Mouse (Mus musculus): ENCODE data around the gene Rhbdl3.
"Not testable (repeated sequence)": the region's sequence is repeated elsewhere in the genome, so short reads cannot be mapped to it uniquely, and the experiment has no call there.

Gene Rhbdl3

GRCm38 (mm10) chr11:80313462-80313861, 12.8 kb downstream of the Rhbdl3 start:
- DNase-seq (ENCODE audit: low read depth): no peak

DNA sequence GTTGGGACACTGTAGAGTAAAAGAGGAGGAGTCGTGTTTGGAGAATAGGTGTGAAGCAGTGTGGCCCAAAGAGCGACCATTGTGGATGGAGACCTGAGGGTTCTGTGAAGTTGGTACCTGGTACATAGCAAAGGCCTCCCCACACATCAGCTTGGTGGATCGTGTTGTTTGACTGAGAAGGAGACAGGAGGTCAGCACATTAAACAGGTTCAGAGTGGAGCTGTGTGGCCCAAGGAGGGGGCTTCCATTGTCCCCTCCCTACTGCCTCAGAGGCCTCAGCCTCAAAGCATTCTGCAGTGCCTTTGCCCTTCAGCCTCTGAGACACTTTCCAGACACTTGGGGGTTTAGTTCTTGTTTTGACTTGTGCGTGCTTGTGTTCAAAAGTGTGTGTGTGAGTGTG, 13.2 kb downstream of the Rhbdl3 start:
- DNase-seq (ENCODE audit: low read depth): no peak

DNA sequence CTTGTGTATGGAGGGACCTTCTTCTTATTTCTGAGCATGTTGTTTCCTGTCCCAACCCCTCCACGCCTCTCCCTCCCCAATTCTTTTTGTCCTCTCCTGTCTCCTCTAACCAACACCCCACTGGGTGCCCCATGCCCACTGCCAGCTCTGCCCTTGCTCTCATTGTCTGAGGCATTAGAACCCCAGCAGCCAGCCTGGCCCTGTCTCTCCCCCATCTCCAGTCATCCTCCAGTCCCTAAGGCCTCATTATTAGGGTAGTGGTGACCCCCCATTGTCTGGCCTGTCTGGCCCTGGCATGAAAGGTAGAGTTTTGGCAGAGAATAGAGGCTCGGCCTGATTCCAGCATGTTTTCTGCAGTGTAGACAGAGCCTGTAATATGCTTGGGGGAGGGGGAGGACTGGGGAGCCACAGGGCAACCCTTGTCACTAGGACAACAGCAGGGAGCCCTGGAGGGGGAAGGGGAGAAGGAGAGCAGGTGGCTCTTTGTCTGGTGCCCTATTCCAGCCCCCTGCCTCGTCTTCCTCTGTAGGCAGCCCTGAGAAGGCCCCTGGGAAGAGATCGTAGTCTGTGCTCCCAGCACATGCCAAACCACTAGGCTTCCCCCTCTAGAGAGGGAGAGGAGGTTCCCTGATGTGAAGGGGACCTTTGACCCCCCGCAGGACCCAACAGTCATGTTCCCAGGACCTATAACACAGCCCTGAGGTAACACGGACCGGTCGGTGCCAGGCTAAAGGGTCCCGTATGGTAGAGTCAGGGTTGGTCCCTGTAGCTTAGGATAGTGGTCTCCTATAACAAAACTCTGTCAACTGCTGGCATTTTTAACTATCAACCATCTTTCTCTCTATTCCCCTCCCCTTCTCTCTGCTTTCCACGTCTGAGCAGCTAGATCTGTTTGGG, 15.3 kb downstream of the Rhbdl3 start:
- no peak for DNase-seq (ENCODE audit: low read depth)

DNA sequence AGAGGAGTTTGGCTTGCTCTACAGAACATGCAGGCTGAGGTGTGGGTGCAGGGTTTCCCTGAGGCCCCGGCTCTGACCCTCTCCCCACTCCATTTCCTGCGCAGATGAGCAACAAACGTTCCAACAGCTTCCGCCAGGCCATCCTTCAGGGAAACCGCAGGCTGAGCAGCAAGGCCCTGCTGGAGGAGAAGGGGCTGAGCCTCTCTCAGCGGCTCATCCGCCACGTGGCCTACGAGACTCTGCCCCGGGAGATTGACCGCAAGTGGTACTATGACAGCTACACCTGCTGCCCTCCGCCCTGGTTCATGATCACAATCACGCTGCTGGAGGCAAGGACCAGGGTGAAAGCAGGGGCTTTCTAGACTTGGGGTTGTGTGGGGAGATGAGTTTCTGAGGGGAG, 22.5 kb downstream of the Rhbdl3 start:
- no peak for DNase-seq (ENCODE audit: low read depth)

DNA sequence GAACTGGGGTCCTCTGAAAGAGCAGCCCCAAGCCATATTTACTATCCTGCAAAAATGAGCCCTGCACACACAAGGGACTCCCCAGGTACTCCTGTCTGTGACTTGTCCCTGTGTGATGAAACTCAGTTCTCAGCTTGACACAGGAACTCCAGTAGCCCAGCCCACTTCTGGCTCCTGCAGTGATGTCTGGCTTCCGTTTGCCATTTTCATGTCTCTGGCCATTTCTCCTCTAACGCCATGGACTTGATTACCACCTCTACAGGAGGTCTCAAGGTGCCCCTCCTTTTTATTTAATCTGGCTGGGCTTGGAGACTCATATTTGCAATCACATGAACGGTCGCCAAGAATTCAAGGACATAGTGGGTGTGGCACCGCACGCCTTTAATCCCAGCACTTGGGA, 23.9 kb downstream of the Rhbdl3 start:
- no peak for DNase-seq (ENCODE audit: low read depth)

DNA sequence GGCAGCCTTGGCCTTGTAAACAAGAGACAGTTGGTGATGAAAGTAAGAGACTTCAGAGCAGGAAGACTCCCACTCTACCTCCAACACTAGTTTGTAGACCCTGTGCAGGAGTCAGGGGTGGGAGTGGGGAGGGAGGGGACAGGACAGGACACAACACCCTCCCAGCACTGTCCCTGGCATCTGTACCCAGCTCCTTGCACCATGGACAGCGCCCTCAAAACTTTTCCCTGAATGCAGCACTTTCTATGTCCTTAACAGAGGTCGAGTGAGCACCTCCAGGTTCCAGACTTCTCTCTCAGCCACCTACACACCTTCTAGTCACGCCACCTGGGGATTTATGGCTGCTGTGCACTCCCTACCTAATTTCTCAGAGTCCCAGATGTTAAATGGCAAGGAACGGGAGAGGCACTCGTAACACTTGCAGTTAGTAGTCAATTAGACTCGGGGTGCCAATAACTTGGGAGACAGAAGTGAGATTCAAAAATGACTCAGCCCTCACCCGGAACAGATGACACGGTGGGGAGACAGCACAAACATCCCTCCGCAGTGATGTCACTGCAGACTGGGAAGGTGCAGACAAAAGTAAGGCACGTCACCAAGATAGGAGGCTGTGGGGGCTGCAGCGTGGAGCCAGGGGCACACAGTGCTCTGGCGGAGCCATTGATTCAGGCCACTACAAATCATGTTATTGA, 32.1 kb downstream of the Rhbdl3 start:
- no peak for DNase-seq (ENCODE audit: low read depth)

DNA sequence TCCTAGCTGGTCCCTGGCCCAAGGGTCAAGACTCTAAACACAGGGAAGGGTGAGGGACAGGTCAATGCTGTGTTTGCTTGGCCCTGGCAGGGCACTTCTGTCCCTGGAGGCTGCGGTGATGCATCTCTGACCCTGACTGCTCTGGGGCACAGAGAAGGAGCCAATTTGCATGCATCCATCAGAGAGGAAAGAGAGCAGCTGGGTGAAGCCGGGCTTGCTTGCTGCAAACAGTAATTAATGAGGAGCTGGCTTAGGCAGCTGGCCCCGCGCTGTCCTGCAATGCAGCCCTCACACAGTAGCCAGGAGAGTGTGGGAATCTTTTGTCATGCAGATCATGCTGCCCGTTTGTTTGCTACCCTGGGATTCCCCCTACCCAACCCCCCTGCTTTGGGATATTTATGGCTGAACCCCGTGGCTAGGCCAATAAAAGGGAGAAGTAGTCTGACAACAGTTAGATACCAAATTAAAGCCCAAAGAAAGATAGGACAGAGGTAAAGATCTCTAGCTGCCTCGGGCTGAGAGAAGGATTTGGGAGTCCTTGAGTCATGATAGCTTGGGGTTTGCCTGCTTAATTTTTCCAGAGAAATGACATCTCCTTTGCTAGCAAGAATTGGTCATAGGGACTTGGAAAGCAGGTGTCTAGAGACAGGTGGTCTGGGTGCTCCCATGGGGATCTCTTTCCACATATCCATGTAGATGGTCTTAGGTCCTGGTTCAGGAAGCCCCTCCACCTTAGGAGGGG, 35.1 kb downstream of the Rhbdl3 start:
- no peak for DNase-seq (ENCODE audit: low read depth)

GRCm38 (mm10) chr11:80336351-80336730, 35.6 kb downstream of the Rhbdl3 start:
- DNase-seq (ENCODE audit: low read depth): no peak

GRCm38 (mm10) chr11:80342482-80342881, 41.8 kb downstream of the Rhbdl3 start:
- no peak for DNase-seq (ENCODE audit: low read depth)

GRCm38 (mm10) chr11:80351832-80352430, 51.2 kb downstream of the Rhbdl3 start:
- peak; percentile 64 for DNase-seq (ENCODE audit: low read depth)

GRCm38 (mm10) chr11:80354832-80355231, 54.1 kb downstream of the Rhbdl3 start:
- no peak for DNase-seq (ENCODE audit: low read depth)

DNA sequence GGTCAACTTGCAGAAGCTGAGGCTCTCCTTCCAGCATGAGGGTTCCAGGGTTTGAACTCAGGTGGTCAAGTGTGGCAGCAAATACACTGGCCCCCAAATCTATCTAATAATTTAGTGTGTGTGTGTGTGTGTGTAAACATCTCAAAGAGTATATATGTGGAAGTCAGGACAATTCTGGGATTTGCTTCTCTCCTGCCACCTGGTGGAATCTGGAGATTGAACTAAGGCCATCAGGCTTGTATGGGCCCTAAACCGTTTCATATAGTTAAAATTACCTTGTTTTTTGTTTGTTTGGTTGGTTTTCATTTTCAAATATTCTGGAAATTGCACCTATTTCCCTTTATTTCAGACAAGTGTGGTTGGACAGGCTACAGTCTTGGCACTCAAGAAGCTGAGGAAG, 68.2 kb downstream of the Rhbdl3 start:
- DNase-seq (ENCODE audit: low read depth): no peak

DNA sequence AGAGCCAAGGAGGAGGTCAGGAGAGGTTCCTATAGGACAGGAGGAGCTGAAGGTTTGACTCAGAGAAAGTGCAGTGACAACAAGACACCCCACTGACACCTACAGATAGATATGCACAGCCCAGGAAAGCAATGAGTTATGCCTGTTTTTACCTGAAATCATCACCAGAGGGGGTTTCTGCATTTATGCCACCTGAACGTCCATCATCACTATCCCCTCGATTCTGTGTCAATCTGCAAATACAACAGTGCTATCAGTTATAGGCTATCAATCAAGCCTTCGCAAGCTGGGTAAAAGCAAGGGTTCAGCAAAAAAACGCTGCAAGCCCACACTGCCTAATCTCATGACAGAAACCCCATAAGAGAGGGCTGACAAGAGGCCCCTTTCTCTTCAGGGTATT, 75.9 kb downstream of the Rhbdl3 start:
- DNase-seq (ENCODE audit: low read depth): no peak

GRCm38 (mm10) chr11:80377712-80378451, 77.2 kb downstream of the Rhbdl3 start, which contains the start of gene 5730455P16Rik:
5730455P16Rik (minus strand) TSS chr11:80378034.
- DNase-seq (ENCODE audit: low read depth): peak; percentile 75

DNA sequence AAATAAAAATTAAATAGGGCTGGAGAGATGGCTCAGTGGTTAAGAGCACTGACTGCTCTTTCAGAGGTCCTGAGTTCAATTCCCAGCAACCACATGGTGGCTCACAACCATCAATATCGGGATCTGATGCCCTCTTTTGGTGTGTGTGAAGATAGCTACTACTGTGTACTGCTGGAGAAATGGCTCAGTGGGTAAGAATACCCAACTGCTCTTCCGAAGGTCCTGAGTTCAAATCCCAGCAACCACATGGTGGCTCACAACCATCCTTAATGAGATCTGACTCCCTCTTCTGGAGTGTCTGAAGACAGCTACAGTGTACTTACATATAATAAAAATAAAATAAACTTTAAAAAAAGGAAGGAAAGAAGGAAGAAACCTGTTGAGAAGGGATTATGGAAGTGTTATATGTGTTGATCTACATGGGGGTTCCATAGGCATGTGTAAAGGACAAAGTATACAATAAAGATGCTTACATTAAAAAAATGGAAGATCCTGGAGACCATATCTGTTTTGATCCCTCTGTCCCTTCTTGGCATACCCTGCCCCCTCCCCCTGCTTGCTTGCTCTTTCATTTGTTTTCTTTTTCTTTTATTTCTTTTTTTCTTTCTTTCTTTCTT, 77.8 kb downstream of the Rhbdl3 start:
- DNase-seq (ENCODE audit: low read depth): not testable (repeated sequence)

DNA sequence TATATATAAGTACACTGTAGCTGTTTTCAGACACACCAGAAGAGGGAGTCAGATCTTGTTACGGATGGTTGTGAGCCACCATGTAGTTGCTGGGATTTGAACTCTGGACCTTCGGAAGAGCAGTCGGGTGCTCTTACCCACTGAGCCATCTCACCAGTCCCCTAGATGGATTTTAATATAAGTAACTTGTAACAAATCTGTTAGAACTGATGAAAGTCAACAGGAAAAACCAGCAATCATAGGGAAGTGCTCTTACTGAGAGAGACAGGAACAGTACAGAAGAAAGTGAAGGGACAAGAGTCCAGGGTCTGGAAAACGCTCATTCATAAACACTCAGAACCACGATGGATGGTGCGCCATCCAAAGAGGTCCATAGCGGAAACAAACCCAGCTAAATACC, 78.5 kb downstream of the Rhbdl3 start:
- not testable (repeated sequence) for DNase-seq (ENCODE audit: low read depth)

- peak; percentile 55 for DNase-seq (ENCODE audit: low read depth)
Observed at GRCm38 (mm10) chr11:80382626-80383018, 81.9 kb downstream of the Rhbdl3 start.

- DNase-seq (ENCODE audit: low read depth): peak; percentile 94
Observed at GRCm38 (mm10) chr11:80383019-80383625, 82.4 kb downstream of the Rhbdl3 start, which contains the start of gene Zfp207. Zfp207 (plus strand) TSS chr11:80383279.

- DNase-seq (ENCODE audit: low read depth): peak; percentile 65
Observed at GRCm38 (mm10) chr11:80383626-80384046, 82.9 kb downstream of the Rhbdl3 start.

DNA sequence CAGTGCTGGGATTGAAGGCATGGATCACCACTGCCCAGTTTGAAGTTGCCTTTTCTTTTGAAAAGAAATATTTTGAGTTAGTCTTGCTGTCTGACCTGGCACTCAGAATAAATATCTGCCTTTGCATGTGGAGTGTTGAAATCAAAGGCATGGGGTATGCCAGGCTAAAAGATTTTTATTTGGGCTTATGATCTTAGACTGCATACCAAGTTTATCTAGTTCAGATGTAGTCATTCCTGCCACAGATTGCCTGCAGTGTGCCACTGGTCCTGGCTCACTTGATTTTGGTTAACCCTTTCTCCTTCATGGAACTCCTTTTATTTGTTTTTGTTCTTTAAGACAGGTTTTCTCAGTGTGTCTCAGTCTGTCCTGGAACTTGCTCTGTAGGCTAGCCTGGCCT, 83.7 kb downstream of the Rhbdl3 start:
- DNase-seq (ENCODE audit: low read depth): no peak
